Mouse (Mus musculus): ENCODE results near the gene Wbp11. TPM values are rescaled to one million over a fixed set of nuclear protein-coding genes. Genes with fewer than 3 reads are reported as not detected.

Wbp11 gene
- polyA plus RNA-seq, 1 experiment from 2014 or later = 39.8 TPM

DNA sequence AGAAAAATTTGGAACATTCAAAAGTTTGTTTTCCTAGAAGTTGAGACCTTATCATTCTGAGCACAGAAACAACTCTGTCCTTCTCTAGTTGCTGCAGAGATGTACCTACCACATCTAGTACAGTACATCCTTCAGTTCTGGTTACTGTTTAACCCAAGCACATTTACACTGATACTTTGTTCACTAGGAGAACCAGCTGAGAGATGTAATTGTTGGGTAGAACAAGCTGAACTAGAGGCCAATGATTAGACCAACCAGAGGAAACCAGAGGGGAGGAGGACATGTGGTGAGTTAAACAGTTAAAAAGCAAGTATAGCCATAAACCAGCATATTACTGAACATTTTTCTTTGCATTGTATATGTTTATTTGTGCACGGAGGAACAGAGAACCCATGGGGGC, 51.6 kb downstream of the Wbp11 start:
- DNase-seq (ENCODE audit: low spot score) (no peak), ATAC-seq (ENCODE audit: low FRiP score, low TSS enrichment) (no peak)
- Histone ChIP-seq H3K9ac (ENCODE audit: low read length) (no peak overlapping the region), H3K27me3 (ENCODE audit: control insufficient read depth, insufficient read depth, low read length) (no peaks in the 10 kb centered on the region), H3K4me2 (replicated peaks; ENCODE audit: low read depth) (no peak overlapping the region), H3K4me1 (replicated peaks; ENCODE audit: control insufficient read depth, insufficient read depth) (no peaks in the 10 kb centered on the region), H3K27ac (replicated peaks) (no peak overlapping the region), H3K4me3 (ENCODE audit: low read depth, low read length) (no peak overlapping the region), H3K36me3 (ENCODE audit: control insufficient read depth, insufficient read depth, low read length) (no peaks in the 10 kb centered on the region), H3K9me3 (ENCODE audit: control insufficient read depth, low read length) (no peaks in the 10 kb centered on the region)
- 74% methylated on average over 1 of the region's 1 CpGs for WGBS
- TF ChIP-seq CTCF (IDR thresholded peaks at IDR 0.05; ENCODE audit: low read depth) (no peak), EP300 (optimal IDR thresholded peaks at IDR 0.05) (no peak)

GRCm38 (mm10) chr6:136769859-136770258, 58.2 kb downstream of the Wbp11 start:
- no peaks in the 10 kb centered on the region for H3K27me3 ChIP-seq (ENCODE audit: control insufficient read depth, insufficient read depth, low read length)
- H3K4me3 ChIP-seq (ENCODE audit: low read depth, low read length) = no peak overlapping the region
- WGBS = 72% methylated on average over 7 of the region's 7 CpGs
- no peak overlapping the region for H3K4me2 ChIP-seq (replicated peaks; ENCODE audit: low read depth)
- H3K9me3 ChIP-seq (ENCODE audit: control insufficient read depth, low read length) = no peaks in the 10 kb centered on the region
- no peak overlapping the region for H3K27ac ChIP-seq (replicated peaks)
- H3K36me3 ChIP-seq (ENCODE audit: control insufficient read depth, insufficient read depth, low read length) = no peaks in the 10 kb centered on the region
- TF ChIP-seq CTCF (IDR thresholded peaks at IDR 0.05; ENCODE audit: low read depth) = no peak
- no peak for TF ChIP-seq EP300 (optimal IDR thresholded peaks at IDR 0.05)
- no peaks in the 10 kb centered on the region for H3K4me1 ChIP-seq (replicated peaks; ENCODE audit: control insufficient read depth, insufficient read depth)
- ATAC-seq (ENCODE audit: low FRiP score, low TSS enrichment) = no peak
- no peak for DNase-seq (ENCODE audit: low spot score)
- no peak overlapping the region for H3K9ac ChIP-seq (ENCODE audit: low read length)

- H3K27me3 ChIP-seq (ENCODE audit: control insufficient read depth, insufficient read depth, low read length) = no peaks in the 10 kb centered on the region
- DNase-seq (ENCODE audit: low spot score) (no peak), ATAC-seq (ENCODE audit: low FRiP score, low TSS enrichment) (no peak)
- 84% methylated on average over 8 of the region's 8 CpGs for WGBS
- no peaks in the 10 kb centered on the region for H3K9me3 ChIP-seq (ENCODE audit: control insufficient read depth, low read length)
- no peak overlapping the region for H3K4me3 ChIP-seq (ENCODE audit: low read depth, low read length)
- TF ChIP-seq CTCF (IDR thresholded peaks at IDR 0.05; ENCODE audit: low read depth) = no peak
- no peak for TF ChIP-seq EP300 (optimal IDR thresholded peaks at IDR 0.05)
- H3K4me1 ChIP-seq (replicated peaks; ENCODE audit: control insufficient read depth, insufficient read depth) = no peaks in the 10 kb centered on the region
- H3K27ac ChIP-seq (replicated peaks) = no peak overlapping the region
- H3K9ac ChIP-seq (ENCODE audit: low read length) = no peak overlapping the region
- no peak overlapping the region for H3K4me2 ChIP-seq (replicated peaks; ENCODE audit: low read depth)
- no peaks in the 10 kb centered on the region for H3K36me3 ChIP-seq (ENCODE audit: control insufficient read depth, insufficient read depth, low read length)
Observed at GRCm38 (mm10) chr6:136769143-136769542, 58.9 kb downstream of the Wbp11 start.

GRCm38 (mm10) chr6:136763912-136764311, 64.1 kb downstream of the Wbp11 start:
- Histone ChIP-seq H3K4me3 (ENCODE audit: low read depth, low read length) (no peak overlapping the region), H3K4me2 (replicated peaks; ENCODE audit: low read depth) (no peak overlapping the region), H3K27me3 (ENCODE audit: control insufficient read depth, insufficient read depth, low read length) (no peaks in the 10 kb centered on the region), H3K9me3 (ENCODE audit: control insufficient read depth, low read length) (no peaks in the 10 kb centered on the region), H3K4me1 (replicated peaks; ENCODE audit: control insufficient read depth, insufficient read depth) (no peaks in the 10 kb centered on the region), H3K9ac (ENCODE audit: low read length) (no peak overlapping the region), H3K36me3 (ENCODE audit: control insufficient read depth, insufficient read depth, low read length) (no peaks in the 10 kb centered on the region), H3K27ac (replicated peaks) (no peak overlapping the region)
- TF ChIP-seq CTCF (IDR thresholded peaks at IDR 0.05; ENCODE audit: low read depth) (no peak), EP300 (optimal IDR thresholded peaks at IDR 0.05) (no peak)
- WGBS = 39% methylated on average over 1 of the region's 1 CpGs
- DNase-seq (ENCODE audit: low spot score) (no peak), ATAC-seq (ENCODE audit: low FRiP score, low TSS enrichment) (no peak)

Small RNAs within 50 kb of the gene (microRNA-seq; reads per million reads assigned to microRNA genes)
- not detected for gene Gm44364

Other genes with a start within 250 kb of the Wbp11 start
- 37.8 and 39.6 TPM in 2 replicates for gene Plbd1, start 166.3 kb downstream of the Wbp11 start, polyA plus RNA-seq (2015; fragmentation: Nextera tagmentation; extraction: Ambion mirVana)
- gene Gucy2c, start 46.5 kb downstream of the Wbp11 start, polyA plus RNA-seq (2015; fragmentation: Nextera tagmentation; extraction: Ambion mirVana) = 2.0 and 2.5 TPM in 2 replicates
- 0.59 and 0.68 TPM in 2 replicates for gene Hist4h4, start 23.8 kb downstream of the Wbp11 start, polyA plus RNA-seq (2015; fragmentation: Nextera tagmentation; extraction: Ambion mirVana)
- 439 and 445 TPM in 2 replicates for gene H2afj, start 20.0 kb downstream of the Wbp11 start, polyA plus RNA-seq (2015; fragmentation: Nextera tagmentation; extraction: Ambion mirVana)
- gene BC049715, start 607 bp downstream of the Wbp11 start, polyA plus RNA-seq (2015; fragmentation: Nextera tagmentation; extraction: Ambion mirVana) = 0.46 and 0.96 TPM in 2 replicates
- gene Smco3, start 7.2 kb upstream of the Wbp11 start, polyA plus RNA-seq (2015; fragmentation: Nextera tagmentation; extraction: Ambion mirVana) = 0.56 and 0.63 TPM in 2 replicates
- gene Art4, start 29.5 kb upstream of the Wbp11 start, polyA plus RNA-seq (2015; fragmentation: Nextera tagmentation; extraction: Ambion mirVana) = 3.2 and 3.3 TPM in 2 replicates
- 392 and 473 TPM in 2 replicates for gene Mgp, start 47.6 kb upstream of the Wbp11 start, polyA plus RNA-seq (2015; fragmentation: Nextera tagmentation; extraction: Ambion mirVana)
- 0.65 and 1.0 TPM in 2 replicates for gene Erp27, start 93.9 kb upstream of the Wbp11 start, polyA plus RNA-seq (2015; fragmentation: Nextera tagmentation; extraction: Ambion mirVana)
- 0.06 and 0.40 TPM in 2 replicates for gene Pde6h, start 95.6 kb upstream of the Wbp11 start, polyA plus RNA-seq (2015; fragmentation: Nextera tagmentation; extraction: Ambion mirVana)
- gene Arhgdib, start 113.7 kb upstream of the Wbp11 start, polyA plus RNA-seq (2015; fragmentation: Nextera tagmentation; extraction: Ambion mirVana) = 27.3 and 34.9 TPM in 2 replicates

Measured in stomach, postnatal 0 days (tissue).